Mouse (Mus musculus) small intestine, adult 2 months (tissue): ENCODE measurements around the gene Otud7a. TPM values are rescaled to one million over a fixed set of nuclear protein-coding genes. Genes with fewer than 3 reads are reported as not detected.

Experiments
- H3K27ac ChIP-seq: fragments of 200-500 bp; 2 replicates; pipeline ENCODE4 v1.5.1; 2012; ENCODE audit warnings: low read depth, low read length, control low read depth, inconsistent platforms; ENCODE audit not compliant: insufficient read depth
- H3K27me3 ChIP-seq: fragments of 200-500 bp; 2 replicates; pipeline ENCODE4 v1.6.1; 2012; ENCODE audit warnings: mild to moderate bottlenecking, moderate library complexity, low read length, inconsistent platforms; ENCODE audit not compliant: control insufficient read depth, insufficient read depth
- H3K36me3 ChIP-seq: fragments of 200-500 bp; 2 replicates; pipeline ENCODE4 v1.6.1; 2012; ENCODE audit warnings: mild to moderate bottlenecking, low read length, control low read depth, inconsistent platforms; ENCODE audit not compliant: control insufficient read depth, insufficient read depth
- H3K4me1 ChIP-seq: fragments of 200-500 bp; 2 replicates; pipeline ENCODE4 v1.6.1; 2012; ENCODE audit warnings: low read length, inconsistent platforms, mixed read lengths; ENCODE audit not compliant: control insufficient read depth, insufficient read depth, insufficient read length
- H3K4me3 ChIP-seq: fragments of 200-500 bp; 2 replicates; pipeline ENCODE4 v1.5.1; 2012; ENCODE audit warnings: low read depth, mild to moderate bottlenecking, control low read depth, inconsistent platforms, low read length, moderate library complexity
- CTCF ChIP-seq: fragments of 200-500 bp; IDR thresholded peaks from 2 replicates; pipeline ENCODE4 v1.5.1; 2012; ENCODE audit warnings: low read depth, mild to moderate bottlenecking, control low read depth, inconsistent platforms, low read length, moderate library complexity, mixed read lengths; ENCODE audit not compliant: insufficient replicate concordance, insufficient read length; ENCODE audit errors: extremely low read depth
- POLR2A ChIP-seq: fragments of 200-500 bp; IDR thresholded peaks from 2 replicates; pipeline ENCODE4 v1.6.1; 2012; ENCODE audit warnings: low read depth, mild to moderate bottlenecking, control low read depth, inconsistent platforms, low read length, moderate library complexity
- WGBS: fragments of 180-500 bp; shearing (Covaris S2); methylation state at CpG from one replicate; pipeline ENCODE4 v1.1.7; 2018; 5-methylcytosine and 5-hydroxymethylcytosine counted together
- polyA plus RNA-seq: library from polyadenylated mRNA; depleted of rRNA; stranded (reverse); fragments of >200 nt; gene quantifications from 2 replicates; pipeline ENCODE4 v1.2.3, GENCODE M21; 2012; rRNA removed

Otud7a gene
- 0.15 TPM in 1 of 2 replicates, not detected in the other for polyA plus RNA-seq

DNA sequence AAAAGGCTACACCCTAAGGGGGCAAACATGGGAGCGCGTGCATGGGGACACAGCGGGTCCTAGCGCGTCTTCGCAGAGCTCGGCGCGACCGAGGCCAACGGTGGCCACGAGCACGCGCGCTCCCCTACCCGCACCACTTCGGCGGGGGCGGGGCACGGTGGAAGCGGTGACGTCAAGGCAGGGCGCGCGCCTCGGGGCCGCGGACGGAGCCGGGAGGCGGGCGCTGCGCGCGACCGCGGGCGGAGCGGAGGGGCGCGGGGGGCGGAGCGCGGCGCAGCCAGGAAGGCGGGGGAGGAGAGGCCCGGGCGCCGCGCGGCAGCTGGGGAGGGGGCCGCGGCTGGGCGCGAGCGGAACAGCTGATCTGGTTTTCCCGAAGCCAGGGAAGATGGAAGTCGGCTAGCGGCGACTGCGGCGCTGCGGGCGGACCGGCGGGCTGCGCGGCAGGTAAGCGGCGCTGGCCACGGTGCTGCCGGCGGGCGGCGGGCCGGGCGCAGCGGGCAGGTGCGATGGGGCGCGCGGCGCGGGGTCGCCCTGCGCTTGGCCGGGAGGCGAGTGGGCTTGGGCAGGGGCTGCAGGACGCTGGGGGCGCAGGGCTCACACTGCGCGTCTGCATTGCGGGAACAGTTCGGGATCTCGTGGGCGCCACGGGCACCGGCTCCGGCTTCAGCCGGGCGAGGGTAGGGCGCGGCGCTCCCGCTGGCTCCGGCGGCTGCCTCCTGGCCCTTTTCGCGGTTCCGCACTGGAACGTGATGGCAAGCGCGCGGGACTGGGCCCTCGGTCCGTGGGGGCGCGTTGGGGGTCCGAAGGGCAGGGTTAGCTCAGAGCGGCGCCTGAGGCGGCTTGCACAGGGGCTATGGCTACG is at the start of gene Otud7a:
TSS of gene Otud7a (plus strand) at position 268 of the 862 bp plus-strand sequence.
- Histone ChIP-seq H3K27me3 (no peaks in the 10 kb centered on the region), H3K4me1 (no peaks in the 10 kb centered on the region), H3K4me3 (peak within 1 kb of the TSS; percentile 45), H3K27ac (no peak within 1 kb of the TSS), H3K36me3 (no peaks in the 10 kb centered on the region)
- TF ChIP-seq POLR2A = no peak
- no peak for TF ChIP-seq CTCF
- 4% methylated on average over 106 of the region's 123 CpGs for WGBS

DNA sequence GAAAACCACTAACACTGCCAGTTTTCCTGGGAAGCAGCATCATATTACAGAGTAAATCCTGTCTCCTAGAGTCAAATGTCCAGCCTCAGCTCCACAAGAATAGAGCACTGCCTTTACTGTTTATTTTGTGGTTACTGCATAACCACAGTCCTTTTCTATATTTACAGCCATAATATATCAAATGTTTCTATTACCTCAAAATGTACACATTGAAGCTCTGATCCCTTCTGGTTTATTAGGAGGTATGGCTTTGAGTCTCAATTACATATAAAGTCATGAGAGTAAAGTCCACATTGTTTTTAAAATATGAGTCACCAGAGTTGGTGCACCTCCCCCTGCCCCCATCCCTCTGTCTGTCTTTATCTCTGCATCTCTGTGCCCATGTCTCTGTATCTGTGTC is 38.6 kb upstream of the Otud7a start:
- no peak overlapping the region for H3K27ac ChIP-seq
- H3K27me3 ChIP-seq = no peaks in the 10 kb centered on the region
- TF ChIP-seq POLR2A (no peak), CTCF (no peak)
- H3K4me1 ChIP-seq = no peaks in the 10 kb centered on the region
- no peaks in the 10 kb centered on the region for H3K36me3 ChIP-seq
- H3K4me3 ChIP-seq = no peak overlapping the region

- 27% methylated on average over 10 of the region's 10 CpGs for WGBS
These were observed 772 bp downstream of the Otud7a start for GRCm38 (mm10) chr7:63445346-63445700.

DNA sequence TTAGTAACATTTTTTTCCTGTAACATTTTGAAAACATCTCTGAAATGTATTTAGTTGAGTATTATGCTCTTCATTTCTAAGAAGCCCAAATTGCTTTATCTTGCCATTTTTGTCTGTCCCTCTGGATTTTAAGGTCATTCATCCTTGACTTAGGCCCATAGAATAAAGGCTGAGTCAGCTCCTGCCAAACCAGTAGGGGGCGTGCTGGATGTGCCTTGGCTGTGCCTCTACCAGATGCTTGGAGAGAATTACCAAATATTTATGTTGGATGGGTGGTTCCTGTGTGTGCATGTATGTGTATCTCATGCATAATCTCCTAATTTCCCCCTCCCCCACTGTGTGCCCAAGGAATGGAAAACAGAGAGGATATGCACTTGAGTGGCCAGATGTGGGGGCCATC is 2.4 kb downstream of the Otud7a start:
- Histone ChIP-seq H3K4me1 (no peaks in the 10 kb centered on the region), H3K27me3 (no peaks in the 10 kb centered on the region), H3K27ac (no peak overlapping the region), H3K4me3 (no peak overlapping the region), H3K36me3 (no peaks in the 10 kb centered on the region)
- 21% methylated on average over 1 of the region's 1 CpGs for WGBS
- TF ChIP-seq POLR2A = no peak
- no peak for TF ChIP-seq CTCF

More at GRCm38 (mm10) chr7:63445346-63445700, 772 bp downstream of the Otud7a start:
- Histone ChIP-seq H3K36me3 (no peaks in the 10 kb centered on the region), H3K4me3 (no peak overlapping the region; the same call in 1 of the 2 replicates), H3K27me3 (no peaks in the 10 kb centered on the region), H3K27ac (no peak overlapping the region), H3K4me1 (no peaks in the 10 kb centered on the region)
- TF ChIP-seq POLR2A = no peak
- TF ChIP-seq CTCF = no peak

- H3K27ac ChIP-seq = no peak overlapping the region
- H3K27me3 ChIP-seq = no peaks in the 10 kb centered on the region
- 83% methylated on average over 3 of the region's 3 CpGs for WGBS
- TF ChIP-seq CTCF (no peak), POLR2A (no peak)
- H3K4me3 ChIP-seq = no peak overlapping the region
- H3K4me1 ChIP-seq = no peaks in the 10 kb centered on the region
- no peaks in the 10 kb centered on the region for H3K36me3 ChIP-seq
These were observed 10.7 kb downstream of the Otud7a start for GRCm38 (mm10) chr7:63455228-63455627.

DNA sequence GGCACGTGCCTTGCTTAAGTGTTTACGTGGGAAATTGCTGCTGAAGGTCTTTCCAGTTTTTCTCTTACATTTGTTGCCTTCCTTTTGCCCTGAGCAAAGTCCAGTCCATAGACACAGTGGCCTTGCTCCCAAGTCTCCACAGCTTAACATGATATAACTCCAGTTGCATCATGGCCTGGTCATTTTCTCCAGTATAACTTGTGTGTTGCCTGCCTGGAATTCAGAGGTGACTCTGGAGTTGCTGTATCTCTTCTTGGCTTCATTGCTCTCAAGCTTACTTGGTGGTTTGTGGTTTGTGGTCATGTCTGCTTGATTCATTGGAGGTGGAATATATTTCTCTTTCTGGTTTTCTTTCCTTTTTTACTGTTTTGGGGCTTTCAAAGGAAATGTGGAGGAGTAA is 17.7 kb downstream of the Otud7a start:
- WGBS = 68% methylated on average over 2 of the region's 2 CpGs
- no peaks in the 10 kb centered on the region for H3K4me1 ChIP-seq

GRCm38 (mm10) chr7:63462684-63463083 is 18.1 kb downstream of the Otud7a start:
- H3K36me3 ChIP-seq = no peaks in the 10 kb centered on the region
- no peaks in the 10 kb centered on the region for H3K4me1 ChIP-seq
- no peaks in the 10 kb centered on the region for H3K27me3 ChIP-seq
- WGBS = 87% methylated on average over 2 of the region's 2 CpGs
- H3K27ac ChIP-seq = no peak overlapping the region
- TF ChIP-seq POLR2A = no peak
- TF ChIP-seq CTCF = no peak
- no peak overlapping the region for H3K4me3 ChIP-seq

More for the DNA sequence above, 17.7 kb downstream of the Otud7a start:
- H3K4me3 ChIP-seq = no peak overlapping the region
- H3K27ac ChIP-seq = no peak overlapping the region
- no peaks in the 10 kb centered on the region for H3K36me3 ChIP-seq
- no peaks in the 10 kb centered on the region for H3K27me3 ChIP-seq
- TF ChIP-seq POLR2A = no peak
- no peak for TF ChIP-seq CTCF
